Mouse (Mus musculus): ENCODE results near the gene Lpar1. TPM values are rescaled to one million over a fixed set of nuclear protein-coding genes. Genes with fewer than 3 reads are reported as not detected.

The Lpar1 gene
- polyA plus RNA-seq, 1 experiment = 15.4 TPM

DNA sequence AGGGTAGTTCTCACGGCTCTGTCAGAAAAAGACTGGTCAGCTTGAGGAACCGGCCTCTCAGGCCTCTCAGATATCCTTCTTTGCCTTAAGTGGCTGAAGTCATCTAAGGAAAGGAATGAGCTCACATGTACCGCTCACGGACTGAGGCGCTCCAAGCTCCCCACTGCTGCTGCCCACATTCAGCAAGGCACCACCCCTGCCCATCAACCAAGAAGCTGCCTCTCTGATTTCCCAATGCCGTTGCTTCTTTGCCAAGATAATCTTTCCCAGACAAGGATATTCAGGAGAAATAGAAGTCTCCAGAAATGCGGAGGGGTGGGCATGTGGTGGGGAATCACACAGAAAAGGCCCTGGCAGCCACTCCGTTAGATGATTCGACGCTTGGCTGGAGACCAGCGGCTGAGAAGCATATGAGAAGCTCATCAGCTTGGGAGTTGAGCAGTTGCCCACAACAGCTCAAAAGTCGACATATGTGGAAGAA is 152.8 kb downstream of the Lpar1 start:
- Histone ChIP-seq H3K4me1 (ENCODE audit: control insufficient read depth, insufficient read depth, low read length) (no peaks in the 10 kb centered on the region), H3K36me3 (ENCODE audit: control insufficient read depth, insufficient read depth, low read length) (no peaks in the 10 kb centered on the region), H3K4me3 (ENCODE audit: insufficient read depth, low read depth, low read length) (no peak overlapping the region), H3K27ac (ENCODE audit: insufficient read depth, low read depth, low read length) (no peak overlapping the region), H3K27me3 (replicated peaks; ENCODE audit: control insufficient read depth, insufficient read depth, low read length) (no peaks in the 10 kb centered on the region)
- 83% methylated on average over 12 of the region's 12 CpGs for WGBS
- TF ChIP-seq POLR2A (IDR thresholded peaks at IDR 0.05; ENCODE audit: low read depth, low read length) = no peak
- no peak for TF ChIP-seq CTCF (conservative IDR thresholded peaks at IDR 0.05; ENCODE audit: insufficient read depth, insufficient read length, low read depth, low read length)
- DNase-seq = no peak

Other genes starting within 250 kb of the Lpar1 start
- not detected in 2 replicates for gene Olfr267, start 233.8 kb upstream of the Lpar1 start, polyA plus RNA-seq (2012; rRNA removed)

Measured in kidney, adult 2 months (tissue).